Mouse (Mus musculus): ENCODE results near the gene Smurf2. TPM values are rescaled to one million over a fixed set of nuclear protein-coding genes. Genes with fewer than 3 reads are reported as not detected.

The Smurf2 gene
- total RNA-seq (2021): 10 to 100 TPM; 28.4 to 29.4 TPM
- long read RNA-seq, transcript Smurf2-201 (19 exons, 3,125 nt): major isoform, 14 of 34 reads
- long read RNA-seq, partial matches to known transcripts: 3 of 34 reads
- long read RNA-seq, other reads (novel, unspliced or antisense): 17 of 34 reads

DNA sequence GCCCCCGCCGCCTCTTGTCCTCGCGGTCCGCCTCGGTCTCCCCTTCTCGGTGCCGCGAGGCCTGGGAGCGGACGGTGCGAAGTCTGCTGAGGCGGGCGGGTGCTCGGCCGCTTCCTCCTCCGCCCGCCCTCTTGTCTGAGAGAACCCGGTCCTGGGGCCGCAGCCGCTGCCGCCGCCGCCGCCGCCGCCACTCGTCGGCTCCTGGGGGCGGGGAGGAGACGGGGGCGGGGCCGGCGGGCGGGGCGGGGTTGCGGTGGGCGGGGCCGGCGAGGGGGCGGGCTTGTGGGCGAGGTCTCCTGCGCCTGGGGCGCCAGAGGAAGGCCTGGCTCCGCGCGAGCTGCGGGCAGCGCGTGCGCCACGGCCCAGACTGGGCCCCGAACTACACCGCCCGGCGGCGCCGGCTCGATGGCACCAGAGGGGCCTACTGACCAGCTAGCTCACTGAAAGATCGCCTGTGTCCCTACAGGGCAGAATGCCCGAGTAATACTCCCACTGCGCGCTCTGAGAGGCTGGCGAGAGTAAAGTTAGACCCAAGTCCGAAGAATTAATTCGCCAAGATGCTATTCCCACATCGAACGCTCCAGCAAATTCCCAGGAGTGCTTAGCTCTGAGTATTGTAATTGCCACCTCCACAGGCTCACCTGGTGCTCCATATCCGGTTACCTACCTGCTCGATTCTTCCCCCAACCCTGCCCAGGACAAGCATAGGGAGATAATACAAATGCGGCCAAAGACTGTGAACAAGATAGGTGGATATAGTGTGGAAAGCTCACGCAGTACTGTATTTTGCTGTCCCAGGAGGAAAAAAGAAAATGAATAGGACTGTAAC is at the start of gene Smurf2:
TSS of gene Smurf2 (minus strand) at position 165 of the 829 bp plus-strand sequence.
- DNase-seq (ENCODE audit: low spot score in 2 of 2): peak; percentile 71 to 80

GRCm38 (mm10) chr11:106969798-106970197 is 49.3 kb upstream of the Smurf2 start:
- no peak for DNase-seq (ENCODE audit: low spot score in 2 of 2)

DNA sequence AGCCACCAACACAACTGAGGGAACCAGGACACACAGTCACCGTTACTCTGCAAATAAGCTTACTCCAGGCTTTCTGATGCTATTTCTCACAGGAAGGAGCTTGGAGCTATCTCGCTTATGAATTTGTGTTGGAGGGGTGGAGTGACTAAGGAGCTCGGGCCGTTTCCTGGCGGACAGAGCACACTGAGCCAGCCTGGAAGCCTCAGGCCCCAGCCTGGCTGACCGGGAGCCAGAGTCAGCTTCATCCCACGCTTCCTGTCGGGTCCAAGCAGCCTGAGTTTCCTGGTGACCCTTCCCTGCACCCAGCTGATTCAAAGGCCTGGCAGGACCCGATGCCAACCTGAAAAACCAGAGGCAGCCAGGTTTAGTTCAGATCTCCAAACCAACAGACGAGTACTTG is 47.1 kb upstream of the Smurf2 start:
- DNase-seq (ENCODE audit: low spot score in 2 of 2): no peak

DNA sequence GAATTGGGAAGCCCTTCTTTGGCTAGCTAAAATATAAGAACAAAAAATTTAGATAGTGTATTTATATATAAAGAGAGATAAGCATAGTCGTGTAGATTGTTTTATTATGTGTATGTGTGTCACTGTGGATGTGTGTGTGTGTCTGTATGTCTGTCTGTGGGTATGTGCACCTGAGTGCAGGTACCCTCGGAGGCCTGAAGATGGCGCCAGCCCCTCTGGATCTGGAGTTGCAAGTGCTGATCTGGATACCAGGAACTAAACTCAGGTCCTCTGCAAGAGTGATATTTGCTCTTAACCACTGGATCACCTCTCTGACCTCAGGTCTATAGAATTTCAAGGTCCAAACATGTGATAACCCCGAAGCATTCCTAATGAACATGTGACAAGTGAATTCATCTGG is 45.4 kb upstream of the Smurf2 start:
- no peak for DNase-seq (ENCODE audit: low spot score in 2 of 2)

GRCm38 (mm10) chr11:106962310-106962709 is 41.8 kb upstream of the Smurf2 start:
- no peak for DNase-seq (ENCODE audit: low spot score in 2 of 2)

DNA sequence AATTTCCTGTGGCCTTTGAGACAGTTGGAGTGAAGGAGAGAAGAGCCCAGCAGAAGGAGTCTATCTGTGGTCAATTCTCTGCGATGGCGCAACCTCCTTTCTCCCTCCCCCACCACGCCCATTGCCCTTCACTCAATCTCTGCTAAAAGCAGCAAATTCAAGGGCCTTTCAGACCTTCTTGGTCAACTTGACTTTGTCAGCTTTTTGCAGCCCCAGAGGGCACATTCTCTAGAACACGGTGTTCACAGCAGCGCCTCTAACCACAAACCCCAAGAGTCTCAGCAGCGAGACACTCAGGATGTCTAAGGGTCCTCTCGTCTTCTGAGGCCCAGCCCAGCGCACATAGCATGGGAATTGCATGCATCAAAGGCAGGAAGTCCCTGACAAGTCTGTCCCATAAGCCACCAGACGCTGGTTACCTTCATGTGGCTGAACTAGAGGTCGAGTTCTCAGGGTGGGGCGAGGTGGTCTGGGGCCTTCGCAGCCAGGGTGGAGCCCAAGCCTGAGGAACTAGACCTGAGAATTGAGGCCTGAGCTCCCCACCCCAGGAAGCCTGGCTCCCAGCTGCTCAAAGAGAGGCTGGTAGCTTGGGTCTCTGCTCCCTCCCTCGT is 41.1 kb upstream of the Smurf2 start:
- no peak for DNase-seq (ENCODE audit: low spot score in 2 of 2)

GRCm38 (mm10) chr11:106959121-106959520 is 38.6 kb upstream of the Smurf2 start:
- no peak for DNase-seq (ENCODE audit: low spot score in 2 of 2)

- no peak for DNase-seq (ENCODE audit: low spot score in 2 of 2)
These were observed 38.0 kb upstream of the Smurf2 start for GRCm38 (mm10) chr11:106958407-106959071.

DNA sequence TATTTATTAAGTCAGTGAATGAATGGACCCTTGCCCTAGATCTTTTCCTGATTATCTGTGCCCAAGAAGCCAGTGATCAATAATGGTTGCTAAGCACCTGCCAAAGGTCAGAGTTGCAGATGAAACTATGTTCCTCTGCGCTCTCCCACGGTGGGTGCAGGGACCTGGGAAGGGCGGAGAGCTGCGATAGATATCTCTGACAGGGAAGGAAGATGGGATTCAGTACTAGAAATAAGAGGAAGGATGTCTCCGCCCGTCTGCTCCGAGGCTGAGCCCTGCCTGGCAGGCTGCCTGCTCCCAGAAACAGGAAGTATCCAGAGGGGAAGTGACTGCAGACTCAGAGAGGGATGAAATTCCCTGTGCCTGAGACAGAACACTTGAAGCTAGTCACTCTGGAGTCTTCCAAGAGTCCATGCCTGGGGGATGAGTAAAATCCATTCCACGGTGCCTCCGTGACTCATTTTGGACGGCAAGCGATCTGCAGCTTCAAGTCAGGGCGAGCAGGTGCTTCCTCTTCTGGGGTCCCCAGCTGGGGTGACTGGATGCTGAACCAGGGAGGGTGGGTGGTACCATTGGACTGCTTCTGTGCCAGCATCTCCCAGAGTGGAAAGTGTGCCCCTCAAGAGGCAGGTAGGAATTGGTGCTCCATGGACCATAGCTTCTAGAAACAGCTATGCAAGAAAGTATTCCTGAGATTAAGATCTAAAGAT is 36.9 kb upstream of the Smurf2 start:
- DNase-seq (ENCODE audit: low spot score in 2 of 2): no peak

DNA sequence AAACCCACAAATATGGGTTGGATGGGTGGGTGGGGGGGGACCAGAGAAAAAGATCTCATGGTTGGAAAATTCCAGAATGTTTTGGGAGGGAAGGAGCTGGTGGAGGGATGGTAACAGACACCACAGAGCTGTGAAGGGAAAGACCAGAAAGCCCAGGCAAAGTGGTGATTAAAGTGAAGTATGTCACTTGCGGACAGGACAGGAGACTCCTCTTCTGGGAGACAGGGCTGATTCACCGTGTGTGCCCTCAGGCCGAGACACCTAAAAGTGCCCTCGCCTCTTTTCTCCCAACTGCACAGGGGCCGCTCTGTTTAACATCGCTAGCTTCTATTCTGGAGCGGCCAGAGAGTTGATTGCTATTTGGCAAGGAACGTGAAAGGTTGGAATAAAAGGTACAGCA is 34.1 kb upstream of the Smurf2 start:
- no peak for DNase-seq (ENCODE audit: low spot score in 2 of 2)

- no peak for DNase-seq (ENCODE audit: low spot score in 2 of 2)
These were observed 33.6 kb upstream of the Smurf2 start for GRCm38 (mm10) chr11:106954116-106954515.

DNA sequence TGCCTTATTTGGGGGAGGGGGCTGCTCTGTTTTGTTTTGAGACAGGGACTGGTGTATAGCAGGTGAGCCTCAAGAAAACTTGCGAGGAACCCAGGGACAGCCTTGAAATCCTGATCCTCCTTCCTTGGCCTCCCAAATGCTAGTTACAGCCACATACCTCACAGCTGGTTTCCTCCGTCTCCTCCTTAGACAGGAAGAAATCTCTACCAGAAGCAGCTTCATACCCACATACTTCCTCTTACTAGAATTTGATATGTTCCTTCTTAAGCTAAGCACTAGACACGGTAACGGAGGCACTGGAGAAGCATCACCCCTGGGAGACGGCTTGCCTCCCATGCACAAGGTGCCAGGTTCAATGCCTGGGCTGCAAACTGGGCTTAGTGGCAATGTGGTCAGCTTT is 16.8 kb upstream of the Smurf2 start:
- no peak for DNase-seq (ENCODE audit: low spot score in 2 of 2)

- DNase-seq (ENCODE audit: low spot score in 2 of 2): no peak
These were observed 9.9 kb upstream of the Smurf2 start for GRCm38 (mm10) chr11:106930366-106930765.

- no peak for DNase-seq (ENCODE audit: low spot score in 2 of 2)
These were observed 8.4 kb upstream of the Smurf2 start for GRCm38 (mm10) chr11:106928935-106929334.

GRCm38 (mm10) chr11:106927950-106928349 is 7.4 kb upstream of the Smurf2 start:
- no peak for DNase-seq (ENCODE audit: low spot score in 2 of 2)

GRCm38 (mm10) chr11:106927226-106927625 is 6.7 kb upstream of the Smurf2 start:
- no peak for DNase-seq (ENCODE audit: low spot score in 2 of 2)

DNA sequence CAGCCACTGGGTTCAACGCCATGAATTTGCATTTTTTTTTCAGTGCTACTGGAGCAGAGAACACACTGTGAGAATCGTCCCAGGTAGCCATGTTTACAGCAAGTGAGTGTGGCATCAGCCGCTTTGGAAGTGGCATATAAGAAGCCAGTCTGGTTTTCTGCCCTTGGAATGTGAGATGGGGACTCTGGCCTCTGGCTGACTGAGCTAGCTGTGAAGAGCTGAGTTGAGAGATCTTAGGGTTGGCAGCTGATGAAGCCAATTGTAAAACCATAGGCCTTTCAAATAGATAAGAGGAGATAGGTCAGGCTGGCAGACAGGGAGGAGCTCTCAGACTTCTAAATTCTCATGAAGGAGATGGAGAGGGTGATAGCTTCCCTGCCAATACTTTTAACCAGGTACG is 6.2 kb upstream of the Smurf2 start:
- DNase-seq (ENCODE audit: low spot score in 2 of 2): no peak

GRCm38 (mm10) chr11:106919612-106920550 is 634 bp downstream of the Smurf2 start:
- DNase-seq (ENCODE audit: low spot score in 2 of 2): peak; percentile 22 to 31

DNA sequence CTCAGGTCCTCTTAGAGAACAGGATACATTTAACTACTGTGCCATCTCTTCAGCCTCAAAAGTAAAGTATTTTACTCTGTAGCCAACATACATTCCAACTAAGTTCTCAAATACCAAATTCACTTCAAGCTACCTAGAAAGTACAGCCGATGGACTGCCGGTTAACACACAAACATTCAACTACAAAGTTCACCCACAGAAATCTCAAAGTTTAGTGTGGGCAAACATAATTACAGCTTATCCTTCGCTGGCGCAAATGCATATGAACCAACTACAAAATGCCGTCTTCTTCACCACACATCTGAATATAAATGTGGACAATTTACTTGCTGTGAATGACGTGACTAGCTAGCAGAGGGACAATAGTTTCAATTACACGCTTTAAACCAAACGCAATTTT is 1.6 kb downstream of the Smurf2 start:
- DNase-seq (ENCODE audit: low spot score in 2 of 2): no peak

DNA sequence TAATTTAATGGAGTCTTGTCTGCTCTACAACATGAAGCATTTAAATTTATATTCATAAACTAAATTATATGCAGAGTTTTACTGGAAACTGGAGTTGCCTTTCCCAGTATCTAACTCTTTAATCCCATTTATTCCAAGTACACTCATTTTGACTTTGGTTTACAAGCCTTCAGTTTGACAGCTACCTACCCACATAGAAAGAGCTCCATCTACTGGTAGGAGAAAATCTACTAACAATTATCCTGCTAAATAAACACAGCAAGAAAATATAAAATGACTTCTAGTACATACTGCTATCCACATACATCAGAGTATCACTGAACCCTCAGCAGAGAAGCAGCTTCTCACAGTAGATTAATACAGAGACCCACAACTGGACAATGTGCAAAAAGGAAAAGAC is 9.3 kb downstream of the Smurf2 start:
- peak in 1 of 2 experiments; percentile 29 for DNase-seq (ENCODE audit: low spot score in 2 of 2)
